Mouse (Mus musculus) cerebellum, adult (tissue): Measurements from ENCODE around the gene Gm3336.
A peak's percentile ranks its signal among the peaks of the same experiment; 100 is the strongest.

Source experiments
- ATAC-seq: cut with Nextera tagmentation; 2 replicates; pipeline ENCODE4 v1.9.2; 2017; ENCODE audit warnings: mild to moderate bottlenecking, moderate library complexity, mixed read lengths; ENCODE audit not compliant: insufficient number of reproducible peaks, low FRiP score, low TSS enrichment

Gm3336 gene

GRCm38 (mm10) chr8:70713991-70714390 is 4.4 kb upstream of the Gm3336 start:
- no peak for ATAC-seq

DNA sequence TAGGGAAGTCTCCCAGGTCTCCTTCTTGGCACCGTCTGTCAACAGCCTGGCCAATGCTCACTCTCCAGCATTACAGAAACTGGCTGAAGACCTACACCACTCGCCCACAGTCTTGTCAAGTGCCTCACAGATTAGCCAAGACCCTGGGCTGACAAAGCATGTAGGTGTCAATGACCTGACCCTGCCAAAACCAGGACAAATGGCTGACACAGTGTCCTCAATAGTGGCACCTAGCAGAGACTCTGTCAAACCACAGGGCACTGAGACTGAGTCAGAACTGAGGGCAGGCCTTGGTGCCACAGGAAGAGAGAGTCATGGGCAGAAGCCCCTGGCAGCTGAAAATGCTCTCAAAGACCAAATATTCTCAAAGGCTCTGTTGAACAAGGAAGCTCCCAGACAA is 3.3 kb upstream of the Gm3336 start:
- no peak for ATAC-seq

GRCm38 (mm10) chr8:70716521-70717400 is 1.6 kb upstream of the Gm3336 start:
- no peak for ATAC-seq

GRCm38 (mm10) chr8:70719796-70720270 is 1.5 kb downstream of the Gm3336 start:
- no peak for ATAC-seq

- no peak for ATAC-seq
Measured at GRCm38 (mm10) chr8:70720739-70721138, 2.4 kb downstream of the Gm3336 start.

DNA sequence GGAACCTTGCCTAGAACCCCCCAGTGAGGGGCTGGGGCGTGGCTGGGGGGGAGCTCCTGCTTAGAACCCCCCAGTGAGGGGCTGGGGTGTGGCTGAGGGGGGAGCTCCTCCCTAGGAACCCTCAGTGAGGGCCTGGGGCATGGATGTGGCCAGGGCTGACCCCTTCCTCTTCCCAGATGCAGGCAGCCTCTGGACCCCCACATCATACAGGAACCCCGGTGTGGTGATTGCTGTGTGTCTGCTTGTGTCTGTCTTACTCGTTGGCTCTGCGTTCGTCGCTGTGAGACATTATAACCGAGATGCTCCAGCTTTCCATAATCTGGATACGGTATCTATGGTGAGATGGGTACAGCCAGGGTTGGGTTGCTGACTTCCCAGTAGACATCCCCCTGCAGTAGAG is 3.3 kb downstream of the Gm3336 start:
- ATAC-seq, result no peak

GRCm38 (mm10) chr8:70723486-70724210 is 5.3 kb downstream of the Gm3336 start, which contains the start of gene Pde4c:
Gene Pde4c, plus strand, starts transcription at chr8:70723720.
- ATAC-seq, result no peak

GRCm38 (mm10) chr8:70724216-70724615 is 5.9 kb downstream of the Gm3336 start:
- no peak for ATAC-seq

DNA sequence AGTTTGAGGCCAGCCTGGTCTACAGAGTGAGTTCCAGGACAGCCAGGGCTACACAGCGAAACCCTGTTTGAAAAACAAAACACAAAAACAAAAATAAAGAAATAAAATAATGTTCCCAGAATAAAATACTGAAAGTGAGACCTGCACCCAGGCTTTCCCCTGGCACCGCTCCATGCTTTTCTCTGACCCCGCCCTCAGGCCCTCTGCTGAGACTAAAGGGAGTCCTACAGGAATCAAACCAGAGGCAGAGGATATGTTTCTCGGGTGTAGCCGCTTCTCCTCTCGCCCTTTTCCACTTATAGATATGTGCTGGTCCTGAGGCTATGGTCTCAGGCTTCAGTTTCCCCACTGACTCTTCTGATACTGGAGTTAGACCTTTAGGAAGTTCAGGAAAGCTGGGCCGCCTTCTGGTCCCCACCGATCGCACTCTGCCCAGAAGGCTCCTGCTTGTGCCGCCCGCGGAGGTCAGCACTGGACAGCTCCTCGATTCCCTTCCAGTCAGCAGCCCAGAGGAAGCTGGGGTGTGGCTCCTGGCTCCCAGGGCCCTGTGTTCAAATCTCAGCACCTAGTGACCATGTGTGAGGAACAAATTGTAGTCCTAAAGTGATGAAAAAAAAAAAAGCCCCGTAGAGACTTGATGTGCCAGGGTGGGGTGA is 7.6 kb downstream of the Gm3336 start:
- ATAC-seq, result no peak

- ATAC-seq, result no peak
Measured at GRCm38 (mm10) chr8:70726721-70727120, 8.4 kb downstream of the Gm3336 start.

- ATAC-seq, result no peak
Measured at GRCm38 (mm10) chr8:70729808-70730475, 11.6 kb downstream of the Gm3336 start.

GRCm38 (mm10) chr8:70730956-70731355 is 12.6 kb downstream of the Gm3336 start:
- ATAC-seq, result no peak

- ATAC-seq, result no peak
Measured at GRCm38 (mm10) chr8:70737705-70738104, 19.4 kb downstream of the Gm3336 start.

GRCm38 (mm10) chr8:70738211-70738610 is 19.9 kb downstream of the Gm3336 start:
- ATAC-seq, result no peak

- ATAC-seq, result no peak
Measured at GRCm38 (mm10) chr8:70741661-70742060, 23.3 kb downstream of the Gm3336 start.

DNA sequence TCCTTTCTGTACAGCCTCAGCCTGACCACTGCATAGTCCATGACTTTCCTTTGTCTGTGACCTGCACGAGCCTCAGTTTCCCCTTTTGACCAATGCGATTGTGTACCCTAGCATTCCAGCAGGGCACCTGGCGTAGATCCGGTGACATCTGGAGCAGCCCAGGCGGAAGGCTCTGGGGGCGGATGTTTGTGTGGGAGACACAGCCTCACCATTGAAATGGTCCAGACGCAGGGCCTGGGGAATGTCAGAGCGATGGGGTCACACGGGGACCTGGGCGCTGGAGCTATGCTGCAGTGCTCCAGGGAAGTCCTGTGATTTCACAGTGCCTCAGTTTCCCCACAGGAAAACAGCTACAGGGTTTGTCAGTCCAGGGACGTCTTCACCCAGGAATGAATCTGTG is 23.8 kb downstream of the Gm3336 start:
- no peak for ATAC-seq

- no peak for ATAC-seq
Measured at GRCm38 (mm10) chr8:70742981-70743655, 24.8 kb downstream of the Gm3336 start.

DNA sequence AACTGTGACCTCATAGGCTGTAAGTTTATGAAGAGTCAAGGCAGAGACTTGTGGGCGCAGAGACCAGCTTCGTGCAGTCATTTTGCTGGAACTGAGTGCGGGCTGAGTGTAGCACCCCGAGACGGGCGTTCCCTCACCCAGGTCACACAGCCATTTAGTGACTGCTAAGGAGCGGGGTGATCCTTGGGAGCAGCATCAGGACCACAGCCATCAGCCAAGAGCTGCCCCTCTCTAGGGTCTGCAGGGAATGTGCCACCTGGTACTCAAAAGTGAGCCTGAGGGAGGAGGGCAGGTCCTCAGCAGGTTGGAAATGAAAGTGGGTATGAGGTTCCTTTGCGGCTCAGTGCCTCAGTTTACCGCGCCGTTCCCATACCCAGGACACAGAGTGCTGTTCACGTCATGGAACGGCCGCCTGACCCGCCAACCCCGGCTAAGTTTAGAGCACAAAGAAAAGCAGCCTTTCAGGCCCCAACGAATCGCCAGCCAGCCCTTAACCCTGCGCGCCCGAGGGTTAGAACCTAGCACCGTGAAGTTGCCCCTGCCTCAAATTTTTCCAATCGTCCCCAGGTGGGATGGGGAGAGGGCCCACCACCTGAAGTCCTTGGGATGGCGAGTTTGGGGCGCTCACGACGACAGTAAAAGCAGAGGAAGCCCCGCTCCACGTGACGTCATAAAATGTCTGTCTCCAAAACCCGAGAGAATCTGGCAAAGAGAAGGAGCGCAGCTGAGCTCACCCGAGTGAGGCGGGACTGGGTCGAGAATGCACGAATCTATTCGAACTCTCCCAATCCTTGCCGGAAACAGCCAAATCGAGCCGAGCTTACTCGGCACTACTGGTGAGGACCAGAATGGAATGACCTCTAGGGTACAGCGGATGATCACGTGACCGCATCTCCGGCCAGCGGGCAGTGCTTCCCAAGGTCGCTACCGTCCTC is 25.6 kb downstream of the Gm3336 start:
- ATAC-seq, result 0 out of 2 replicates have a peak, but pooled peaks have one; percentile 12

- ATAC-seq, result no peak
Measured at GRCm38 (mm10) chr8:70744806-70745205, 26.5 kb downstream of the Gm3336 start.
